Mouse (Mus musculus) layer of hippocampus, postnatal 36 days (tissue): Measurements from ENCODE around the gene Plcxd3. TPM values are rescaled to one million over a fixed set of nuclear protein-coding genes. Genes with fewer than 3 reads are reported as not detected.
"Not testable (repeated sequence)": the region's sequence is repeated elsewhere in the genome, so short reads cannot be mapped to it uniquely, and the experiment has no call there.

ENCODE experiments used
- DNase-seq, 2 experiments: peaks; one replicate each; pipeline ENCODE4 v3.0.0; 2022
- total RNA-seq, 2 experiments: library from RNA; stranded (reverse); gene quantifications; 2 replicates each; pipeline ENCODE4 v1.2.3; 2021

Plcxd3 gene
- total RNA-seq, 2 experiments from 2014 or later: 21.5 to 23.2 TPM

DNA sequence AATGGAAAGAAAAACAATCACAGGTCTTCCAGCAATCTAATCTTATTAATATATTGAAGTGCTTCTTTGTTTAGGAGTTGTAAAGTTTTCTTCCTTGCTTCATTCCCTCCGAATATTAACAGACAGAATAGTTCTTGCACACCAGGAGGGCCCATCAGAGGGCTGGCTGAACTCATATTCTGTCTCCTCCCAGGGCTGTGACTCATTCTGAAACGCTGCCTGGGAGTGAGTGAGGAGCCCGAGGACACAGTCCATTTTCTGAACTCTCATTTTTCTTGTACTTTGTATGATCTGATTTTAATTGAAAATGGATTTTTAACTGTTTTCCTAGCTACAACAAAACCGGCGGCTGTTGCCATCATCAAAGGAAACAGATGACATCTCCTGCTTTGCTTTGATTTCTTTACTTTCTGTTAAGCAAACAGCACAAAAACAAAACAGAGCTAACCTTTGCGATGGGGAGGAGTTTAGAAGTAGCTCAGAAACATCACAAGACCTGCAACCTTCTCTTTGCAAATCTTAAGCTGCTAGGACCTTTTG is 186.2 kb downstream of the Plcxd3 start:
- no peak for DNase-seq

DNA sequence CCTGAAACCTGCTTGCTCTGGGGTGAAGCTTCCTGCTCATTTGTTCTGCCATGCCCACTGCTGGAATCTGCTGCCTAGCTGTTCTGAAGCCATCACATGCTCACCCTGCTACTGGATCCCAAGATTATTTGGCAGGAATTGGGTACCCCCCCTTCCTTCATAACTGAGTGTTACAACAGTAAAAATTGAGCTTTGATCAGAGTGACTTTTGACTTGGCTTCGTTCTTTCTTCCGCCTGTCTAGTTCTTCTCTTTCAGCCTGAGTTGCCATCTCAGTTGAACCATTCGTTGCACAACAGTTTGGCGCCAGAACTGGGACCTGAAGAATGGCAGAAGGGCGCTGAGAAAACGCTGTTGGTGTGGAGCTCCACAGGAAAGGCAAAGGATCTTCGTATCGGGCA is 220.2 kb downstream of the Plcxd3 start:
- DNase-seq: not testable (repeated sequence)

DNA sequence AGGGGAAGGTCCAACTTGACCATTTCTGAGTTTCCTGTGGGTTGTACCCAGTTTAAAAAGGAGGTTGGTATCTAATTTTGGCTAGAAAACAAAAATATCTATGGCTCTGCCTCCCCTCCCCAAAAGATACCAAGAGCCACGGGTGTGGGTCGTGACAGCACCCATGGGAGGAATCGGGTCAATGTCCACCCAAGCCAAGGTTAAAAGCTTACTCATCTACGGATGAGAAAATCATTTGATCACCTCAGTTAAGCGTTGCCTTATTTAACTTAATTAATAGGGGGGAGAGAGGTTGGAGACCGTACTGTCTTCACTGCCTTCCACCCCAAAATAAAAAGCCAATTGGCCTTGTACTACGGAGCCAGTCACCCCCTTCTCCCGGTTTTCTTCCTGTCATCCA is 223.4 kb downstream of the Plcxd3 start:
- not testable (repeated sequence) for DNase-seq

DNA sequence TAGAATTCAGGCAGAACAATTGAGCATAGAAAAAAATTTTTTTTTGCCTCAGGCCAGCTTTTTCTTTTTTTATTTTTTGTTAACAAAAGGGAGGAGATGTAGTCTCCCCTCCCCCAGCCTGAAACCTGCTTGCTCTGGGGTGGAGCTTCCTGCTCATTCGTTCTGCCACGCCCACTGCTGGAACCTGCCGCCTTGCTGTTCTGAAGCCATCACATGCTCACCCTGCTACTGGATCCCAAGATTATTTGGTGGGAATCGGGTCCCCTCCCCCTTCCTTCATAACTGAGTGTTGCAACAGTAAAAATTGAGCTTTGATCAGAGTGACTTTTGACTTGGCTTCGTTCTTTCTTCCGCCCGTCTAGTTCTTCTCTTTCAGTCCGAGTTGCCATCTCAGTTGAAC is 224.0 kb downstream of the Plcxd3 start:
- DNase-seq: not testable (repeated sequence)

DNA sequence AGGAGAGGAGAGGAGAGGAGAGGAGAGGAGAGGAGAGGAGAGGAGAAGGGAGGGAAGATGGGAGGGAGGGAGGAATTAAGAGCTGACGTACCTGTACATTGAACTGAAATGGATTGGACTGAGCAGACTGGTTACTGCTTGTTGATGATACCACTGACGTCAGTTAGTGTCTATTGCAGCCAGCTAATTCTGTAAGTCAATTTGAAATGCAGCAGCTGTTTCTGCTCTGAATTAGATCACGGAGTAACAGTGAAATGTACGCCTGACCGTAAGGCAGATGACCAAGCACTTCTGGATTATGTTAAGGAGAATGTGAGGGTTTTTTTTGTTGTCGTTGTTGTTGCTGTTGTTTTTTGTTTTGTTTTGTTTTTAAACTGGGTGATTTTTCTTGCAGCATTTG is 230.3 kb downstream of the Plcxd3 start:
- no peak for DNase-seq
